Mouse (Mus musculus): ENCODE measurements around the gene Mesd. TPM values are rescaled to one million over a fixed set of nuclear protein-coding genes. Genes with fewer than 3 reads are reported as not detected.

Mesd gene
- polyA plus RNA-seq (2012; rRNA removed), result 40.2 and 41.2 TPM in 2 replicates

GRCm38 (mm10) chr7:83884021-83884658 lies at the start of gene Mesd, which contains the start of gene Tlnrd1:
Gene Mesd, plus strand, starts transcription at chr7:83884466.
Gene Tlnrd1, minus strand, starts transcription at chr7:83884305.

Other genes with a start within 250 kb of the Mesd start
- gene Il16, start 138.7 kb upstream of the Mesd start, polyA plus RNA-seq (2012; rRNA removed), result 1.1 and 1.6 TPM in 2 replicates
- gene Cfap161, start 89.6 kb upstream of the Mesd start, polyA plus RNA-seq (2012; rRNA removed), result 0.53 and 1.1 TPM in 2 replicates
- 21.3 and 24.4 TPM in 2 replicates for gene Tlnrd1, start 161 bp upstream of the Mesd start, polyA plus RNA-seq (2012; rRNA removed)
- 2.3 and 2.9 TPM in 2 replicates for gene Cemip, start 202.0 kb downstream of the Mesd start, polyA plus RNA-seq (2012; rRNA removed)

All from central nervous system, embryonic 14 days (tissue).